15 mouse cellular contexts compared by ENCODE assay signal in the genomic region with DNA sequence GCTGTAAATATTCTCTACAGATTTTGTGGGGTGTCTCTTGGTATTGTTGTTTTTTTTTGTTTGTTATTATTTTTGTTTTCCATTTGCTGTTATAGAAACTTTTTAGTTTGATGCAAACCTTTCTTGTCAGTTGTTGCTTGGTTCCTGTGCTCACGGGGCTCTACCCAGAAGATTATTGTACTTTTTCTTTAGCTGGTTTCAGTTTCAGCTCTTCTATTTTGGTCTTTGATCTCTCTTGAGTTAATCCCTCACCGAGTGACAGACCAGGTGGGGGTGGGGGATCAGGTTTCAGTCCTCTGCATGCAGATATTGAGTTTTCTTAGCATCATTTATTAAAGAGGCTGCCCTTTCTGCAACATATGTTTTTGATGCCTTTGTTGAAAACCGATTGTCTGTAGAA.
DNase-seq lines count a peak whose midpoint lies in the region; ATAC-seq and TF ChIP-seq lines count a peak whose summit lies in the region.
"Had no signal": no experiment of that assay in that cellular context is flagged by ENCODE, and none has a peak within 500 bp of the region (broad histone marks: within the 10 kb centered on the region; RNA-seq: fewer than 3 reads in every experiment).

No protein-coding gene starts in this region.

- no peaks in the 10 kb centered on the region for H3K9me3 ChIP-seq in liver, embryonic 12.5 days (replicated peaks)
- no peaks in the 10 kb centered on the region for H3K9me3 ChIP-seq in MEL (replicated peaks; ENCODE audit: insufficient read depth, low read length)
- H3K9me3 ChIP-seq in limb, embryonic 11.5 days (ENCODE audit: control insufficient read depth, low read length) = no peaks in the 10 kb centered on the region
- H3K9me3 ChIP-seq: liver, embryonic 15.5 days had no signal

- no peak overlapping the region for H3K27ac ChIP-seq in liver, adult 2 months (replicated peaks; ENCODE audit: insufficient read depth, low read depth, low read length)
- no peak overlapping the region for H3K27ac ChIP-seq in liver, embryonic 12.5 days
- peak overlapping the region; percentile 76 for H3K27ac ChIP-seq in MEL (ENCODE audit: control insufficient read depth, low read depth, low read length)
- H3K27ac ChIP-seq in limb, embryonic 11.5 days (replicated peaks; ENCODE audit: low read depth, low read length) = no peak overlapping the region
- H3K27ac ChIP-seq: heart, embryonic 13.5 days; liver, embryonic 15.5 days; neural tube, embryonic 12.5 days had no signal

- H3K9ac ChIP-seq in liver, adult 2 months (ENCODE audit: low read depth, low read length) = no peak overlapping the region
- H3K9ac ChIP-seq in liver, embryonic 12.5 days = no peak overlapping the region
- H3K9ac ChIP-seq in MEL (ENCODE audit: control insufficient read depth, low read depth, low read length, poor library complexity, severe bottlenecking) = peak overlapping the region; percentile 67
- H3K9ac ChIP-seq in limb, embryonic 11.5 days (ENCODE audit: low read length) = no peak overlapping the region
- H3K9ac ChIP-seq: heart, embryonic 13.5 days; liver, embryonic 15.5 days; neural tube, embryonic 12.5 days had no signal

- H3K79me2 ChIP-seq in liver, adult 2 months (ENCODE audit: control insufficient read depth, insufficient read depth, low read length) = no peaks in the 10 kb centered on the region
- no peaks in the 10 kb centered on the region for H3K79me2 ChIP-seq in MEL (ENCODE audit: control insufficient read depth, insufficient read depth, low read length, poor library complexity)

- no peak for TF ChIP-seq RAD21 in MEL (IDR thresholded peaks at IDR 0.05; ENCODE audit: low read depth, low read length)

- 26% methylated on average over 3 of the region's 3 CpGs for WGBS in liver, adult 2 months
- WGBS in liver, embryonic 12.5 days (ENCODE audit: insufficient replicate concordance) = 52% methylated on average over 3 of the region's 3 CpGs
- 27% methylated on average over 3 of the region's 3 CpGs for WGBS in limb, embryonic 11.5 days

- peaks cover 2% of the 10 kb centered on the region; the same call in 1 of the 2 replicates for H3K4me1 ChIP-seq in liver, adult 2 months (ENCODE audit: control insufficient read depth, insufficient read depth, low read length)
- H3K4me1 ChIP-seq in liver, embryonic 12.5 days = peaks cover 17% of the 10 kb centered on the region
- peaks cover 5 to 10% of the 10 kb centered on the region in 2 experiments for H3K4me1 ChIP-seq in MEL (ENCODE audit: control insufficient read depth in 1 of 2, insufficient read depth in 2 of 2, low read length in 2 of 2)
- no peaks in the 10 kb centered on the region for H3K4me1 ChIP-seq in limb, embryonic 11.5 days (ENCODE audit: control insufficient read depth, insufficient read depth, low read length)
- H3K4me1 ChIP-seq: heart, embryonic 13.5 days; neural tube, embryonic 12.5 days had no signal

- no peak for TF ChIP-seq POLR2A in liver, adult 2 months (IDR thresholded peaks at IDR 0.05; ENCODE audit: extremely low read depth, insufficient read depth, low read length)
- no peak for TF ChIP-seq POLR2A in MEL (IDR thresholded peaks at IDR 0.05; ENCODE audit: control insufficient read depth in 1 of 2, insufficient read depth in 1 of 2, low read depth in 1 of 2, low read length in 2 of 2, poor library complexity in 1 of 2)

- TF ChIP-seq CTCF in liver, adult 2 months (IDR thresholded peaks at IDR 0.05; ENCODE audit: low read depth, low read length) = no peak
- TF ChIP-seq CTCF in MEL (IDR thresholded peaks at IDR 0.05 in 2 of 3, conservative IDR thresholded peaks at IDR 0.05 in 1 of 3; ENCODE audit: control insufficient read depth in 1 of 3, insufficient read depth in 1 of 3, low read depth in 2 of 3, low read length in 3 of 3, poor library complexity in 1 of 3, severe bottlenecking in 1 of 3) = no peak

- TF ChIP-seq EP300 in MEL (IDR thresholded peaks at IDR 0.05; ENCODE audit: low read depth in 1 of 2, low read length in 2 of 2) = no peak

- no peak overlapping the region for H3K4me3 ChIP-seq in liver, adult 2 months (ENCODE audit: insufficient read depth, low read depth, low read length)
- no peak overlapping the region for H3K4me3 ChIP-seq in liver, embryonic 12.5 days
- H3K4me3 ChIP-seq in MEL (ENCODE audit: control insufficient read depth in 1 of 2, insufficient read depth in 1 of 2, low read depth in 2 of 2, low read length in 2 of 2) = peak overlapping the region; percentile 86 to 95
- no peak overlapping the region for H3K4me3 ChIP-seq in limb, embryonic 11.5 days (ENCODE audit: low read depth, low read length)
- H3K4me3 ChIP-seq: heart, embryonic 13.5 days; liver, embryonic 15.5 days; neural tube, embryonic 12.5 days had no signal

- no peak for ATAC-seq in liver, embryonic 12.5 days
- ATAC-seq in limb, embryonic 11.5 days (ENCODE audit: insufficient number of reproducible peaks, low FRiP score, low TSS enrichment, low read depth) = no peak
- ATAC-seq: forebrain, embryonic 16.5 days had no signal

- no peaks in the 10 kb centered on the region for H3K36me3 ChIP-seq in liver, adult 2 months (ENCODE audit: control insufficient read depth, insufficient read depth, low read length)
- no peaks in the 10 kb centered on the region for H3K36me3 ChIP-seq in liver, embryonic 12.5 days
- H3K36me3 ChIP-seq in MEL (ENCODE audit: control insufficient read depth in 1 of 2, insufficient read depth in 2 of 2, low read length in 2 of 2) = peaks cover 0 to 15% of the 10 kb centered on the region in 2 experiments; a peak in 2 of 4 replicates
- no peaks in the 10 kb centered on the region for H3K36me3 ChIP-seq in limb, embryonic 11.5 days (ENCODE audit: control insufficient read depth, insufficient read depth, low read length)
- H3K36me3 ChIP-seq: heart, embryonic 13.5 days; liver, embryonic 15.5 days; neural tube, embryonic 12.5 days had no signal

- peak; percentile 76 for DNase-seq in liver, adult 2 months (ENCODE audit: extremely low read depth, low read depth, low spot score)
- peak; percentile 73 for DNase-seq in CD4-positive helper T cell, adult 2 months (ENCODE audit: low read depth, low spot score)
- DNase-seq in MEL (ENCODE audit: low read depth, low spot score) = peak; percentile 59
- DNase-seq in limb, embryonic 11.5 days (ENCODE audit: low spot score) = peak; percentile 27
- no peak for DNase-seq in adrenal gland, adult 8-10 months
- DNase-seq in adrenal gland, adult 18-20 months (ENCODE audit: low spot score in 2 of 2) = no peak
- DNase-seq: cerebellum, postnatal 25 days; gastrocnemius, postnatal 25 days; lung, postnatal 36 days; midbrain, embryonic 14.5 days had no signal

- no peaks in the 10 kb centered on the region for H3K27me3 ChIP-seq in liver, adult 2 months (ENCODE audit: control insufficient read depth, insufficient read depth, low read length)
- H3K27me3 ChIP-seq in liver, embryonic 12.5 days (replicated peaks) = no peaks in the 10 kb centered on the region
- H3K27me3 ChIP-seq in MEL (ENCODE audit: control insufficient read depth in 1 of 2, insufficient read depth in 2 of 2, low read length in 2 of 2) = no peaks in the 10 kb centered on the region
- no peaks in the 10 kb centered on the region for H3K27me3 ChIP-seq in limb, embryonic 11.5 days (ENCODE audit: control insufficient read depth, insufficient read depth, low read length)
- H3K27me3 ChIP-seq: heart, embryonic 13.5 days; liver, embryonic 15.5 days; neural tube, embryonic 12.5 days had no signal

- no peak overlapping the region for H3K4me2 ChIP-seq in liver, embryonic 12.5 days
- no peak overlapping the region for H3K4me2 ChIP-seq in limb, embryonic 11.5 days (ENCODE audit: low read depth, severe bottlenecking)
- H3K4me2 ChIP-seq: heart, embryonic 13.5 days; liver, embryonic 15.5 days; neural tube, embryonic 12.5 days had no signal

TF ChIP-seq in MEL, 35 proteins besides CTCF, POLR2A, EP300 and RAD21:
- TF ChIP-seq HCFC1 (IDR thresholded peaks at IDR 0.05; ENCODE audit: low read depth, low read length) (0 out of 2 replicates have a peak, but pooled peaks have one; percentile 9), MAX (IDR thresholded peaks at IDR 0.05; ENCODE audit: low read length) (no peak)

Comparison
In these comparisons a context has a peak if more than half of its experiments do, and no peak if none do; other contexts are left out.
1. DNase-seq: peak in liver, adult 2 months (single experiment), CD4-positive helper T cell, adult 2 months (single experiment), MEL (single experiment) and limb, embryonic 11.5 days (single experiment); none in adrenal gland, adult 8-10 months (single experiment) and adrenal gland, adult 18-20 months (0 of 2).
2. H3K4me3 ChIP-seq: peak in MEL (2 of 2); none in liver, adult 2 months (single experiment), liver, embryonic 12.5 days (single experiment) and limb, embryonic 11.5 days (single experiment).